Mouse (Mus musculus) lung, embryonic 16.5 days (tissue): ENCODE data around the gene Gh. TPM values are rescaled to one million over a fixed set of nuclear protein-coding genes. Genes with fewer than 3 reads are reported as not detected.

Experiments
- ATAC-seq: fragments of 200-750 bp; cut with Nextera tagmentation; 2 replicates; pipeline ENCODE4 v1.8.0; 2017; ENCODE audit warnings: low read depth, mild to moderate bottlenecking, moderate library complexity
- H3K27ac ChIP-seq: fragments of 300-500 bp; sonication (generic); 2 replicates; pipeline ENCODE4 v1.5.1; 2014; ENCODE audit warnings: mild to moderate bottlenecking, control low read depth, low read length
- H3K27me3 ChIP-seq: fragments of 300-500 bp; sonication (generic); 2 replicates; pipeline ENCODE4 v1.6.1; 2014; ENCODE audit warnings: low read depth, low read length, mixed read lengths; ENCODE audit not compliant: control insufficient read depth, insufficient read depth
- H3K36me3 ChIP-seq: fragments of 300-500 bp; sonication (generic); 2 replicates; pipeline ENCODE4 v1.6.1; 2014; ENCODE audit warnings: low read length; ENCODE audit not compliant: control insufficient read depth, insufficient read depth
- H3K4me1 ChIP-seq: fragments of 300-500 bp; sonication (generic); replicated peaks from 2 replicates; pipeline ENCODE4 v1.6.1; 2014; ENCODE audit warnings: low read length, mixed read lengths; ENCODE audit not compliant: control insufficient read depth, insufficient read depth
- H3K4me2 ChIP-seq: fragments of 300-500 bp; sonication (generic); 2 replicates; pipeline ENCODE4 v1.6.1; 2014; ENCODE audit warnings: low read depth, low read length, control low read depth
- H3K4me3 ChIP-seq: fragments of 300-500 bp; sonication (generic); 2 replicates; pipeline ENCODE4 v1.5.1; 2014; ENCODE audit warnings: mild to moderate bottlenecking, low read length, control low read depth
- H3K9ac ChIP-seq: fragments of 300-500 bp; sonication (generic); 2 replicates; pipeline ENCODE4 v1.6.1; 2014; ENCODE audit warnings: low read length, control low read depth
- H3K9me3 ChIP-seq: fragments of 300-500 bp; sonication (generic); 2 replicates; pipeline ENCODE4 v1.6.1; 2016; ENCODE audit warnings: low read length; ENCODE audit not compliant: control insufficient read depth
- WGBS: fragments of 180-500 bp; shearing (Covaris S2); extraction: QIAGEN DNeasy Blood & Tissue Kit; methylation state at CpG from one replicate; pipeline ENCODE4 v1.1.7; 2014; 5-methylcytosine and 5-hydroxymethylcytosine counted together
- polyA plus RNA-seq: library from polyadenylated mRNA; unstranded; fragments of >200 nt; fragmentation: Nextera tagmentation; extraction: Ambion mirVana; gene quantifications from 2 replicates; pipeline ENCODE4 v1.2.1, GENCODE M21; 2015

Gene Gh
- polyA plus RNA-seq, 1 experiment from 2014 or later, result not detected

DNA sequence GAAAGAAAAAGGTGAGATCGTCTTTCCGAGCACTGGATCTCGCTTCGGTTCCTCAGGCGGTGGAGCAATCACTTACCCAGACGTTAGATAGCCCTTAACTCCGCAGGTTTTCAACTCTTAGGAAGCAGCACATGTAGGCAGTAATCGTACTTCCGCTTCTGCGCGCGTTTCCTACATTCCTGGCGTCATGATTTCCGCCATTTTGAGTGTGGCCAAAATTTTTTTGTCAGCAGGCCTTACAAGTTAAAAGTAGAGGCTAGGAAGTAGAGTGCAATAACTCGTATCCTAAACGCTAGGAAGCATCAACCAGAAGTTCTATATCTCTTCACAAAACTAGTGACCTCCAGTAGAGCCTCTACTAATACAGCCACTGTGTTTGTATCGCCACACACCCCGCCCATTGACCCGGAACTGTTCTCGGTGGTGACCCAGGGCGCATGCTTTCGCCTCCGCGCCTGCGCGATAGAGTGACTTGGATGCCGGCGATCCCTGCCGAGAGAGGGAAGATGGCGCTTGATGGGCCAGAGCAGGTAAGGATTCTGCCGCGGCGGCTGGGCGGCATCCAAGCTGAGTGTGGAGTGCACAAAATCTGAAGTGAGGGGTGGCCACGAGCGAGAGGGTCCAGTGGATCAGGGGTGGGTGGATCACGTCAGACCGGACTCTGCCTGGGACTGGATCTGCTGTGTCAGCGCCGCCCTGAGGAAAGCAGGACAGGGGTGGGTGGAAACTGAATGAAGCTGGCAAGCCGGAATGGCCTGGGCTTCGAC, 45.8 kb downstream of the Gh start, which contains the start of the genes Ftsj3 and Psmc5:
Gene Ftsj3 (minus strand): TSS at position 395 of the 767 bp plus-strand sequence.
Gene Psmc5 (plus strand): TSS at position 470 of the 767 bp plus-strand sequence.
- WGBS, result under 1% methylated on average over 42 of the region's 42 CpGs
- H3K4me1 ChIP-seq, result peaks cover 18% of the 10 kb centered on the region
- H3K4me3 ChIP-seq, result peak within 1 kb of the TSS; percentile 96
- peak within 1 kb of the TSS; percentile 63 for H3K27ac ChIP-seq
- H3K9ac ChIP-seq, result peak within 1 kb of the TSS; percentile 91
- peaks cover 35% of the 10 kb centered on the region for H3K36me3 ChIP-seq
- no peaks in the 10 kb centered on the region for H3K9me3 ChIP-seq
- ATAC-seq, result peak; percentile 96
- H3K4me2 ChIP-seq, result peak within 1 kb of the TSS; percentile 85
- no peaks in the 10 kb centered on the region for H3K27me3 ChIP-seq

DNA sequence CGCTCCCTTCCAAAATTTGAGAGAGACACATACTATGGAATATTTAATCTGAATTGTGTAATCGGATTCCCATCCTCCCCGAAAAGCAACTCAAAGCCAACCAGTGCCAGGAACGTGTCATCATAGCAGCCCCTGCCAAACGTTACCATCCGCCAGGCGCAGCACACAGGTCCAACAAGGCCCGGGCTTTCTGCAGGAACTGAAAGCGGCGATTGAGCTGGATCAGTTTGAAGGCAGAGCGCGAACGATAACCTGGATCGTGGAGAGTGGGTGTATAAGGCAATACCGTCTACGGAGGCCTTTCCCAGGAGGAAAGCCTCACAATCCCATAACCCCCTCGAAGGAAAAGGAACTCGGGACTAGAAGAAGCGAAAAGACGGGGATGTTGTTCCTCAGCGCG, 46.5 kb downstream of the Gh start:
- ATAC-seq, result peak; percentile 1; the same call in 1 of the 2 replicates
- Histone ChIP-seq H3K27me3 (no peaks in the 10 kb centered on the region), H3K4me3 (peak overlapping the region; percentile 96), H3K36me3 (peaks cover 37% of the 10 kb centered on the region), H3K9ac (peak overlapping the region; percentile 91), H3K4me1 (peaks cover 14% of the 10 kb centered on the region), H3K27ac (peak overlapping the region; percentile 48), H3K4me2 (peak overlapping the region; percentile 85), H3K9me3 (no peaks in the 10 kb centered on the region)
- 1% methylated on average over 22 of the region's 22 CpGs for WGBS

DNA sequence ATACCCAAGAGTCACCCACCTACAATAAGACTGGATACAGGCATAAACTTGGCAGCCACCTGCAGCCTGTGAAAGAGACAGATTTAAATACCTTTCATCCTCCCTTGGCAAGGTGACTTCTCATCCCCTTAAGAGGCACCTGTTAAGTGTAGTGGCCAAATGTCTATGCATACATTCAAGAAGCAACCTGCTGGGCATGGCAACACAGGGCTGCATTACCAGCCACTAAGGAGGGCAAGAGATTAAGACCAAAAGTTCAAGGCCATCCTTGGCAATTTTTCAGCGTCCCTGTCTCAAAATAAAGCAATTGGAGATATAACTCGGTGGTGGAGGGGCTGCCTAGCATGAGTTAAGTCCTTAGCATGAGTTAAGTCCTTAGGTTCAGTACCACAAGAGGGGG, 46.9 kb downstream of the Gh start:
- 10% methylated on average over 2 of the region's 2 CpGs for WGBS
- Histone ChIP-seq H3K4me3 (peak overlapping the region; percentile 96), H3K27me3 (no peaks in the 10 kb centered on the region), H3K27ac (no peak overlapping the region), H3K4me2 (peak overlapping the region; percentile 85), H3K4me1 (peaks cover 14% of the 10 kb centered on the region), H3K9me3 (no peaks in the 10 kb centered on the region), H3K36me3 (peaks cover 41% of the 10 kb centered on the region), H3K9ac (peak overlapping the region; percentile 91)
- no peak for ATAC-seq

Other genes starting within 250 kb of the Gh start
- 8.6 and 10.4 TPM in 2 replicates for gene Taco1, start 235.8 kb downstream of the Gh start, polyA plus RNA-seq
- gene Map3k3, start 217.3 kb downstream of the Gh start, polyA plus RNA-seq, result 13.9 and 15.8 TPM in 2 replicates
- not detected in 2 replicates for gene Gm10840, start 141.0 kb downstream of the Gh start, polyA plus RNA-seq
- 218 and 247 TPM in 2 replicates for gene Limd2, start 141.0 kb downstream of the Gh start, polyA plus RNA-seq
- gene Strada, start 99.7 kb downstream of the Gh start, polyA plus RNA-seq, result 22.7 and 24.2 TPM in 2 replicates
- gene Ccdc47, start 85.5 kb downstream of the Gh start, polyA plus RNA-seq, result 91.9 and 96.3 TPM in 2 replicates
- 70.2 and 72.9 TPM in 2 replicates for gene Ddx42, start 84.9 kb downstream of the Gh start, polyA plus RNA-seq
- gene Ftsj3, start 45.8 kb downstream of the Gh start, polyA plus RNA-seq, result 42.9 and 48.7 TPM in 2 replicates
- 242 and 250 TPM in 2 replicates for gene Psmc5, start 45.7 kb downstream of the Gh start, polyA plus RNA-seq
- gene Smarcd2, start 28.9 kb downstream of the Gh start, polyA plus RNA-seq, result 69.3 and 71.4 TPM in 2 replicates
- 0.26 and 0.29 TPM in 2 replicates for gene Tcam1, start 25.2 kb downstream of the Gh start, polyA plus RNA-seq
- 4.7 and 6.8 TPM in 2 replicates for gene Cd79b, start 12.9 kb upstream of the Gh start, polyA plus RNA-seq
- gene Scn4a, start 51.4 kb upstream of the Gh start, polyA plus RNA-seq, result 0.03 and 0.06 TPM in 2 replicates
- 2.0 and 4.4 TPM in 2 replicates for gene Prr29, start 63.6 kb upstream of the Gh start, polyA plus RNA-seq
- 108 and 126 TPM in 2 replicates for gene Icam2, start 86.2 kb upstream of the Gh start, polyA plus RNA-seq
- 5.5 and 5.8 TPM in 2 replicates for gene Ern1, start 186.0 kb upstream of the Gh start, polyA plus RNA-seq